Mouse (Mus musculus) B cell, adult 2 months (primary cell): ENCODE results near the gene Meis3.

ENCODE experiments used
- DNase-seq, 2 experiments: peaks; one replicate each; pipeline ENCODE4 v3.0.0; 2022

Meis3 gene

GRCm38 (mm10) chr7:16160702-16161101 lies 14.2 kb upstream of the Meis3 start:
- DNase-seq: no peak

- no peak for DNase-seq
These were observed 13.6 kb upstream of the Meis3 start for GRCm38 (mm10) chr7:16161302-16161701.

GRCm38 (mm10) chr7:16162036-16162435 lies 12.9 kb upstream of the Meis3 start:
- DNase-seq: no peak

- no peak for DNase-seq
These were observed 2.7 kb upstream of the Meis3 start for GRCm38 (mm10) chr7:16172141-16172581.

- no peak for DNase-seq
These were observed 2.2 kb upstream of the Meis3 start for GRCm38 (mm10) chr7:16172586-16173140.

GRCm38 (mm10) chr7:16173146-16173545 lies 1.7 kb upstream of the Meis3 start:
- DNase-seq: no peak

- DNase-seq: no peak
These were observed 647 bp downstream of the Meis3 start for GRCm38 (mm10) chr7:16175542-16175931.

GRCm38 (mm10) chr7:16178114-16178513 lies 3.2 kb downstream of the Meis3 start:
- DNase-seq: no peak

GRCm38 (mm10) chr7:16183663-16184062 lies 8.8 kb downstream of the Meis3 start:
- DNase-seq: peak; percentile 63 to 69

GRCm38 (mm10) chr7:16187494-16187893 lies 12.6 kb downstream of the Meis3 start:
- no peak for DNase-seq

- DNase-seq: peak; percentile 83 to 85
These were observed 17.4 kb downstream of the Meis3 start for GRCm38 (mm10) chr7:16192315-16192714.

- peak in 1 of 2 experiments; percentile 15 for DNase-seq
These were observed 18.8 kb downstream of the Meis3 start for GRCm38 (mm10) chr7:16193702-16194101.

- no peak for DNase-seq
These were observed 21.7 kb downstream of the Meis3 start for GRCm38 (mm10) chr7:16196616-16197015.

- DNase-seq: peak; percentile 45 to 56
These were observed 22.3 kb downstream of the Meis3 start for GRCm38 (mm10) chr7:16197166-16197565.

GRCm38 (mm10) chr7:16198540-16198939 lies 23.6 kb downstream of the Meis3 start:
- no peak for DNase-seq

- DNase-seq: no peak
These were observed 26.2 kb downstream of the Meis3 start for GRCm38 (mm10) chr7:16201136-16201535.

GRCm38 (mm10) chr7:16202756-16203504 lies 28.0 kb downstream of the Meis3 start:
- DNase-seq: no peak

- no peak for DNase-seq
These were observed 28.6 kb downstream of the Meis3 start for GRCm38 (mm10) chr7:16203505-16203903.

- no peak for DNase-seq
These were observed 29.9 kb downstream of the Meis3 start for GRCm38 (mm10) chr7:16204791-16205190.

- no peak for DNase-seq
These were observed 32.2 kb downstream of the Meis3 start for GRCm38 (mm10) chr7:16207076-16207475.

- DNase-seq: no peak
These were observed 32.6 kb downstream of the Meis3 start for GRCm38 (mm10) chr7:16207496-16207895.

- DNase-seq: no peak
These were observed 34.1 kb downstream of the Meis3 start for GRCm38 (mm10) chr7:16208781-16209665.

- peak; percentile 37 to 43 for DNase-seq
These were observed 36.0 kb downstream of the Meis3 start for GRCm38 (mm10) chr7:16210862-16211365.
